Mouse (Mus musculus) hindbrain, postnatal 0 days (tissue): ENCODE data around the gene Rcan1. TPM values are rescaled to one million over a fixed set of nuclear protein-coding genes. Genes with fewer than 3 reads are reported as not detected.

Experiments
- ATAC-seq: fragments of 200-750 bp; cut with Nextera tagmentation; 2 replicates; pipeline ENCODE4 v1.8.0; 2017; ENCODE audit warnings: mild to moderate bottlenecking, moderate TSS enrichment, moderate library complexity
- DNase-seq: peaks from one replicate; pipeline ENCODE4 v3.0.0-alpha.2; 2015; ENCODE audit warnings: low spot score
- H3K27ac ChIP-seq: fragments of 300-500 bp; sonication (generic); 2 replicates; pipeline ENCODE4 v1.5.1; 2014; ENCODE audit warnings: mild to moderate bottlenecking
- H3K27me3 ChIP-seq: fragments of 300-500 bp; sonication (generic); 2 replicates; pipeline ENCODE4 v1.6.1; 2014; ENCODE audit warnings: low read length, mixed read lengths; ENCODE audit not compliant: insufficient read depth
- H3K36me3 ChIP-seq: fragments of 300-500 bp; sonication (generic); 2 replicates; pipeline ENCODE4 v1.6.1; 2014; ENCODE audit warnings: low read length, mixed read lengths; ENCODE audit not compliant: insufficient read depth
- H3K4me1 ChIP-seq: fragments of 300-500 bp; sonication (generic); 2 replicates; pipeline ENCODE4 v1.6.1; 2014; ENCODE audit warnings: antibody characterized with exemption, low read length, mixed read lengths; ENCODE audit not compliant: insufficient read depth
- H3K4me2 ChIP-seq: fragments of 300-500 bp; sonication (generic); 2 replicates; pipeline ENCODE4 v1.6.1; 2014; ENCODE audit warnings: low read depth, mild to moderate bottlenecking, low read length, moderate library complexity, mixed read lengths
- H3K4me3 ChIP-seq: fragments of 300-500 bp; sonication (generic); 2 replicates; pipeline ENCODE4 v1.5.1; 2014; ENCODE audit warnings: low read length
- H3K9ac ChIP-seq: fragments of 300-500 bp; sonication (generic); replicated peaks from 2 replicates; pipeline ENCODE4 v1.6.1; 2014; ENCODE audit warnings: mild to moderate bottlenecking, low read length, moderate library complexity, mixed read lengths
- H3K9me3 ChIP-seq: fragments of 300-500 bp; sonication (generic); 2 replicates; pipeline ENCODE4 v1.6.1; 2016; ENCODE audit warnings: low read length, mixed read lengths
- CTCF ChIP-seq: IDR thresholded peaks from 2 replicates; pipeline ENCODE4 v1.5.1; 2016; ENCODE audit warnings: antibody characterized with exemption, control low read depth, low read depth
- WGBS: fragments of 180-500 bp; shearing (Covaris S2); extraction: QIAGEN DNeasy Blood & Tissue Kit; methylation state at CpG from one replicate; pipeline ENCODE4 v1.1.7; 2014; 5-methylcytosine and 5-hydroxymethylcytosine counted together
- polyA plus RNA-seq: library from polyadenylated mRNA; unstranded; fragments of >200 nt; fragmentation: Nextera tagmentation; extraction: Ambion mirVana; gene quantifications from 2 replicates; pipeline ENCODE4 v1.2.1, GENCODE M21; 2015
- total RNA-seq: library from RNA; depleted of rRNA; stranded (reverse); fragments of >200 nt; gene quantifications from 2 replicates; pipeline ENCODE4 v1.2.3, GENCODE M21; 2014

Rcan1 gene
- total and polyA plus RNA-seq, 2 experiments from 2014 or later = 67.4 to 87.1 TPM

GRCm38 (mm10) chr16:92411981-92412706 lies 58.5 kb downstream of the Rcan1 start:
- no peaks in the 10 kb centered on the region for H3K9me3 ChIP-seq
- no peak overlapping the region for H3K9ac ChIP-seq
- no peak overlapping the region for H3K4me2 ChIP-seq
- ATAC-seq = peak; percentile 56
- no peak overlapping the region for H3K27ac ChIP-seq
- H3K27me3 ChIP-seq = no peaks in the 10 kb centered on the region
- H3K4me3 ChIP-seq = no peak overlapping the region
- H3K4me1 ChIP-seq = no peaks in the 10 kb centered on the region
- no peak for DNase-seq
- no peaks in the 10 kb centered on the region for H3K36me3 ChIP-seq
- WGBS = 71% methylated on average over 19 of the region's 19 CpGs
- no peak for TF ChIP-seq CTCF

- WGBS = 72% methylated on average over 2 of the region's 2 CpGs
- ATAC-seq (no peak), DNase-seq (no peak)
- no peaks in the 10 kb centered on the region for H3K4me1 ChIP-seq
- no peaks in the 10 kb centered on the region for H3K36me3 ChIP-seq
- no peaks in the 10 kb centered on the region for H3K27me3 ChIP-seq
- no peak overlapping the region for H3K27ac ChIP-seq
- no peak overlapping the region for H3K4me3 ChIP-seq
- no peak overlapping the region for H3K4me2 ChIP-seq
- TF ChIP-seq CTCF = no peak
- H3K9ac ChIP-seq = no peak overlapping the region
- H3K9me3 ChIP-seq = no peaks in the 10 kb centered on the region
These were observed 60.3 kb downstream of the Rcan1 start for GRCm38 (mm10) chr16:92410344-92410743.

- ATAC-seq (no peak), DNase-seq (no peak)
- H3K4me2 ChIP-seq = no peak overlapping the region
- H3K9ac ChIP-seq = no peak overlapping the region
- no peaks in the 10 kb centered on the region for H3K9me3 ChIP-seq
- H3K27ac ChIP-seq = no peak overlapping the region
- no peak for TF ChIP-seq CTCF
- WGBS = 77% methylated on average over 2 of the region's 2 CpGs
- no peaks in the 10 kb centered on the region for H3K4me1 ChIP-seq
- no peak overlapping the region for H3K4me3 ChIP-seq
- no peaks in the 10 kb centered on the region for H3K27me3 ChIP-seq
- H3K36me3 ChIP-seq = no peaks in the 10 kb centered on the region
These were observed 62.8 kb downstream of the Rcan1 start for GRCm38 (mm10) chr16:92407883-92408282.

- Histone ChIP-seq H3K36me3 (no peaks in the 10 kb centered on the region), H3K27me3 (no peaks in the 10 kb centered on the region), H3K9me3 (no peaks in the 10 kb centered on the region), H3K27ac (no peak overlapping the region), H3K9ac (no peak overlapping the region), H3K4me2 (no peak overlapping the region), H3K4me1 (peaks cover 5% of the 10 kb centered on the region; the same call in 1 of the 2 replicates), H3K4me3 (no peak overlapping the region)
- DNase-seq (no peak), ATAC-seq (no peak)
- WGBS = 90% methylated on average over 2 of the region's 2 CpGs
- no peak for TF ChIP-seq CTCF
These were observed 66.5 kb downstream of the Rcan1 start for GRCm38 (mm10) chr16:92404141-92404540.

DNA sequence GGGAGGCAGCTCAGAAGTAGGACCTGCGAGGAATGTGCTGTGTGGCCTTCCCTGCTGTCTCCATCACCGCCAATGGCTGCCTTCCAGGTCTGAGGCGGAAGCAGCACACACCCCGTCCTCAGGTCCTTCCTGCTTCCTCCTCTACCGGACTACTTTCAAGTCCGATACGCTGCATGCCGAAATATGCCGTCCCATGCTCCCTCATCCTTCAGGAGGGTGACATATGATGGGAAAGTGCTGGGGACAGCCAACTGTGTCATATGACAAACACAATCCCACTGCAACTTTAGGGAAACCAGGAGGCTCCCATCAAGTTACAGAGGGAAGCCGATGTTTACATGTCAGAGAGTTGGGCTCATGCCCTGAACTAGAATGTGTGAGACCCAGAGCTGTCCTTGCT lies 67.6 kb downstream of the Rcan1 start:
- no peak overlapping the region for H3K27ac ChIP-seq
- H3K9me3 ChIP-seq = no peaks in the 10 kb centered on the region
- H3K4me3 ChIP-seq = no peak overlapping the region
- ATAC-seq (no peak), DNase-seq (no peak)
- H3K9ac ChIP-seq = no peak overlapping the region
- 80% methylated on average over 10 of the region's 10 CpGs for WGBS
- H3K27me3 ChIP-seq = no peaks in the 10 kb centered on the region
- peaks cover 5% of the 10 kb centered on the region; the same call in 1 of the 2 replicates for H3K4me1 ChIP-seq
- no peak for TF ChIP-seq CTCF
- no peak overlapping the region for H3K4me2 ChIP-seq
- no peaks in the 10 kb centered on the region for H3K36me3 ChIP-seq

DNA sequence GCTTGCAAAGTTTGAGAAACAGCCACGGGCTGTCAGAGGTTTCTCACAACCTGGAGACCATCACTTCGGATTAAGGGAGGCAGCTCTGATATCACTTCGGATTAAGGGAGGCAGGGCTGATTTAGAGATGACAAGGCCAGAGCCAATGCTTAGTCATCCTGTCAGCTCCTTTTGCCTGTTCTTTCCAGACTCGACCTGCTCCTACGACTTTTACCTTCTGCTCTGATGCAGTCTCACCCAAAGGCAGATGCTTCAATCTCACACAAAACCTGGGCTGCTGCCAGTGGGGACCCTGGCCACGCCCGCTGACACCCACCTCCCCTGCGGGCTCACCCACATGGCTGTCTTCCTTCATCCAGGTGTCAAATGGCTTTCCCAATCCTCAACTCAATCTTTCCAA lies 68.5 kb downstream of the Rcan1 start:
- H3K9ac ChIP-seq = no peak overlapping the region
- H3K4me2 ChIP-seq = no peak overlapping the region
- no peak overlapping the region for H3K27ac ChIP-seq
- H3K4me3 ChIP-seq = no peak overlapping the region
- H3K36me3 ChIP-seq = no peaks in the 10 kb centered on the region
- WGBS = 52% methylated on average over 8 of the region's 8 CpGs
- no peaks in the 10 kb centered on the region for H3K27me3 ChIP-seq
- ATAC-seq = no peak
- DNase-seq = no peak
- H3K4me1 ChIP-seq = peaks cover 5% of the 10 kb centered on the region; the same call in 1 of the 2 replicates
- H3K9me3 ChIP-seq = no peaks in the 10 kb centered on the region
- TF ChIP-seq CTCF = no peak

DNA sequence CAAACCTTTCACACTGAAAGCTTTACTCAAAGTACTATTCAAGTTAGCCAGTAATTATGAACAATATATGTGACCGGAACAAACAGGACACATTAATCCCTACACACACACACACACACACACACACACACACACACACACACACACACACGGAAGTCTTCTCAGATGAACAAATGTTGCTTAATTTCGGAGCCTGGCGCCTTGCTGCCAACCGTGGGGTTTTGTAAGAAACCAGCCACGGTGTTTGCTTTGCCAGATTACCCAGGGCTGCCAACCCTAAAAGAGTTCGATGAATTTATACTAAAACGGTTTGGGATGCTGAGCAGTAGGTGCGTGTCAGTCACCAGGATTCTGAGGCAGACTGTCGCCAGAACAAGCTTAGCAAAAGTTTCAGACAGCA lies 69.5 kb downstream of the Rcan1 start:
- no peaks in the 10 kb centered on the region for H3K27me3 ChIP-seq
- no peaks in the 10 kb centered on the region for H3K9me3 ChIP-seq
- peaks cover 5% of the 10 kb centered on the region; the same call in 1 of the 2 replicates for H3K4me1 ChIP-seq
- no peak overlapping the region for H3K9ac ChIP-seq
- H3K4me3 ChIP-seq = no peak overlapping the region
- WGBS = 43% methylated on average over 10 of the region's 10 CpGs
- DNase-seq (no peak), ATAC-seq (no peak)
- H3K27ac ChIP-seq = no peak overlapping the region
- TF ChIP-seq CTCF = no peak
- H3K36me3 ChIP-seq = peaks cover 3% of the 10 kb centered on the region; the same call in 1 of the 2 replicates
- H3K4me2 ChIP-seq = no peak overlapping the region
